Mouse (Mus musculus) spleen, adult 12 weeks (tissue): ENCODE measurements around the gene Idua.

Experiments
- DNase-seq: peaks from one replicate; pipeline ENCODE4 v3.0.0; 2022; ENCODE audit warnings: low spot score

The Idua gene

GRCm38 (mm10) chr5:108654444-108654990, 5.6 kb upstream of the Idua start:
- DNase-seq: no peak

GRCm38 (mm10) chr5:108655381-108655780, 4.8 kb upstream of the Idua start:
- no peak for DNase-seq

- no peak for DNase-seq
Measured at GRCm38 (mm10) chr5:108655891-108656650, 4.1 kb upstream of the Idua start.

- no peak for DNase-seq
Measured at GRCm38 (mm10) chr5:108657406-108657805, 2.7 kb upstream of the Idua start.

GRCm38 (mm10) chr5:108658611-108659010, 1.5 kb upstream of the Idua start:
- no peak for DNase-seq

- DNase-seq: peak; percentile 84
Measured at GRCm38 (mm10) chr5:108660632-108661268, 619 bp downstream of the Idua start.

- DNase-seq: no peak
Measured at GRCm38 (mm10) chr5:108662772-108663171, 2.6 kb downstream of the Idua start.

- no peak for DNase-seq
Measured at GRCm38 (mm10) chr5:108665066-108665465, 4.9 kb downstream of the Idua start.

GRCm38 (mm10) chr5:108667370-108667769, 7.2 kb downstream of the Idua start:
- no peak for DNase-seq

GRCm38 (mm10) chr5:108668387-108668932, 8.3 kb downstream of the Idua start:
- DNase-seq: no peak

- peak; percentile 78 for DNase-seq
Measured at GRCm38 (mm10) chr5:108668977-108669936, 9.1 kb downstream of the Idua start, which contains the start of gene Dgkq. Gene Dgkq (minus strand): TSS chr5:108669672.

- no peak for DNase-seq
Measured at GRCm38 (mm10) chr5:108669986-108670385, 9.9 kb downstream of the Idua start.

- DNase-seq: peak; percentile 48
Measured at GRCm38 (mm10) chr5:108670785-108671184, 10.7 kb downstream of the Idua start.

GRCm38 (mm10) chr5:108671757-108672156, 11.6 kb downstream of the Idua start:
- no peak for DNase-seq

- DNase-seq: no peak
Measured at GRCm38 (mm10) chr5:108674624-108675023, 14.5 kb downstream of the Idua start.

GRCm38 (mm10) chr5:108675251-108675816, 15.2 kb downstream of the Idua start, which contains the start of gene Slc26a1:
Gene Slc26a1 (minus strand): TSS chr5:108675569.
- DNase-seq: no peak

- no peak for DNase-seq
Measured at GRCm38 (mm10) chr5:108676772-108677498, 16.8 kb downstream of the Idua start.

- no peak for DNase-seq
Measured at GRCm38 (mm10) chr5:108677605-108678295, 17.6 kb downstream of the Idua start.

GRCm38 (mm10) chr5:108678296-108678854, 18.2 kb downstream of the Idua start:
- DNase-seq: no peak

- DNase-seq: no peak
Measured at GRCm38 (mm10) chr5:108679909-108680308, 19.8 kb downstream of the Idua start.
